Mouse (Mus musculus) stomach, embryonic 15.5 days (tissue): Measurements from ENCODE around the gene Ctdnep1. TPM values are rescaled to one million over a fixed set of nuclear protein-coding genes. Genes with fewer than 3 reads are reported as not detected.

Experiments used
- ATAC-seq: fragments of 200-750 bp; cut with Nextera tagmentation; 2 replicates; pipeline ENCODE4 v1.8.0; 2017; ENCODE audit warnings: low read depth, moderate number of reproducible peaks, moderate TSS enrichment; ENCODE audit not compliant: insufficient read depth, low FRiP score
- H3K27ac ChIP-seq: fragments of 300-500 bp; sonication (generic); 2 replicates; pipeline ENCODE4 v1.5.1; 2015; ENCODE audit warnings: mild to moderate bottlenecking, inconsistent platforms
- H3K27me3 ChIP-seq: fragments of 300-500 bp; sonication (generic); replicated peaks from 2 replicates; pipeline ENCODE4 v1.6.1; 2015; ENCODE audit warnings: inconsistent platforms
- H3K36me3 ChIP-seq: fragments of 300-500 bp; sonication (generic); 2 replicates; pipeline ENCODE4 v1.6.1; 2015; ENCODE audit warnings: inconsistent platforms
- H3K4me1 ChIP-seq: fragments of 300-500 bp; sonication (generic); 2 replicates; pipeline ENCODE4 v1.6.1; 2015; ENCODE audit warnings: inconsistent platforms
- H3K4me2 ChIP-seq: fragments of 300-500 bp; sonication (generic); 2 replicates; pipeline ENCODE4 v1.6.1; 2015; ENCODE audit warnings: mild to moderate bottlenecking, inconsistent platforms
- H3K4me3 ChIP-seq: fragments of 300-500 bp; sonication (generic); replicated peaks from 2 replicates; pipeline ENCODE4 v1.5.1; 2015; ENCODE audit warnings: inconsistent platforms
- H3K9ac ChIP-seq: fragments of 300-500 bp; sonication (generic); 2 replicates; pipeline ENCODE4 v1.6.1; 2015; ENCODE audit warnings: inconsistent platforms
- H3K9me3 ChIP-seq: fragments of 300-500 bp; sonication (generic); 2 replicates; pipeline ENCODE4 v1.6.1; 2016; ENCODE audit warnings: inconsistent platforms
- WGBS: fragments of 180-500 bp; shearing (Covaris S2); methylation state at CpG from one replicate; pipeline ENCODE4 v1.1.7; 2015; 5-methylcytosine and 5-hydroxymethylcytosine counted together
- polyA plus RNA-seq: library from polyadenylated mRNA; unstranded; fragments of >200 nt; fragmentation: Nextera tagmentation; extraction: Ambion mirVana; gene quantifications from 2 replicates; pipeline ENCODE4 v1.2.1, GENCODE M21; 2015

Gene Ctdnep1
- polyA plus RNA-seq, 1 experiment from 2014 or later = 23.0 TPM

DNA sequence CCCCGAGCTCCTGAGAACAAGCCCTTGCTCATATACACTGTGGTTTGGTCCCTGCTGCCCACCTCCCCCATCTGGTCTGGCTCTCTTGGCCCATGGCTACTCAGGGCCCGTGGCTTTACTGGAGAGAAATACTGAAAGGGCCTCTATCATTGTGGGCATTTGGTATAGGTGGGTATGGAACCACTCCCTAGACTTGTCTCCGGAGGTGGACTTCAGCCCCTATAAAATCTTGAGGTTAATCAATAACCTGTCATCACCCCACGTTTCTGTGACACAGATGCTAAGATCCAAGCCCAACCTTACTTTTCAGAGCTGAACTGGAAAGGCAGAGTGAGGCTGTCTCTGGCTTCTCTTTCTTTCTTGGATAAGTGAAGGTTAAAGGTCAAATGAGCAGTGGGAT is 12.2 kb upstream of the Ctdnep1 start:
- Histone ChIP-seq H3K9ac (no peak overlapping the region), H3K4me1 (peaks cover 10% of the 10 kb centered on the region; the same call in 1 of the 2 replicates), H3K9me3 (no peaks in the 10 kb centered on the region), H3K4me3 (no peak overlapping the region), H3K27me3 (peaks cover 30% of the 10 kb centered on the region), H3K36me3 (peaks cover 20% of the 10 kb centered on the region), H3K27ac (no peak overlapping the region), H3K4me2 (no peak overlapping the region)
- no peak for ATAC-seq
- 68% methylated on average over 4 of the region's 4 CpGs for WGBS

DNA sequence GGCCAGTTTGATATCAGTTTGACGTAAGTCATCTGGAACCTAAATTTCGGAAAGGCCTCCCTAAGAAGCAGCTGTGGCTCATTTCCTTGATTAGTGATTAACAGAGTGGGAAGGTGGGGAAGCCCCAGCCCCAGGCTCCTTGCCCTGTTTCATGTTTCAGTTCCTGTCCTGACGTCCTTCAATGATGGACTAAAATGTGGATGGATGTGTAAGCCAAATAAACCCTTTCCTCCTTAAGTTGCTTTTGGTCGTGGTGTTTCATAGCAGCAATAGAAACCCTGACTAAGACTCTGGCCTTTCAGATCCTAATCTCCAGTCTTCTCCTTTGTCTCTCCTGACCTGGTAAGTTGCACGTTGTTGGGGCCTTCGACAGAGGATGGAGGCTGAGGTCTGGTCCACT is 10.7 kb upstream of the Ctdnep1 start:
- Histone ChIP-seq H3K4me1 (peaks cover 10% of the 10 kb centered on the region; the same call in 1 of the 2 replicates), H3K27ac (0 out of 2 replicates have a peak overlapping the region, but pooled peaks have one; percentile 31), H3K9me3 (no peaks in the 10 kb centered on the region), H3K36me3 (peaks cover 28% of the 10 kb centered on the region), H3K9ac (no peak overlapping the region), H3K4me2 (no peak overlapping the region), H3K4me3 (no peak overlapping the region), H3K27me3 (peaks cover 20% of the 10 kb centered on the region)
- WGBS = 71% methylated on average over 6 of the region's 6 CpGs
- no peak for ATAC-seq

DNA sequence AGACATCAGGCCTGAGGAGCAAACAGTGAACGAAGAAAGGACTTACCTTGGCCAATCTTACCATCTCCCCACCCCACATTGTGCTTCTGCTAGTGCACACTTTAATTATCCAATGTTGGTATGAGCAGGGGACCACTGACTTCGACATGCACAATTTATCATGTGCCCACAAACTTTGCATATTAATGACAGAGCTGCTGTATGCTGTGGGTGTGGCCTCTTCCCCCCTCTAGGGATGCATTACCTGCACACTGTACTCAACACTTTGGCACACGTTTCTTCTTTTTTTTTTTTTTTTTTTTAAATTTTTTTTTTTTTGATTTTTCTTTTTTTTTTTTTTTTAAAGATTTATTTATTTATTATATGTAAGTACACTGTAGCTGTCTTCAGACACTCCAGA is 10.2 kb upstream of the Ctdnep1 start:
- ATAC-seq = no peak
- Histone ChIP-seq H3K9ac (no peak overlapping the region), H3K9me3 (no peaks in the 10 kb centered on the region), H3K4me2 (no peak overlapping the region), H3K4me1 (peaks cover 10% of the 10 kb centered on the region; the same call in 1 of the 2 replicates), H3K36me3 (peaks cover 29% of the 10 kb centered on the region), H3K27ac (0 out of 2 replicates have a peak overlapping the region, but pooled peaks have one; percentile 31), H3K27me3 (peaks cover 16% of the 10 kb centered on the region), H3K4me3 (no peak overlapping the region)
- WGBS = 60% methylated on average over 3 of the region's 3 CpGs

- Histone ChIP-seq H3K9me3 (no peaks in the 10 kb centered on the region), H3K27me3 (no peaks in the 10 kb centered on the region), H3K27ac (no peak overlapping the region), H3K9ac (no peak overlapping the region), H3K4me1 (no peaks in the 10 kb centered on the region), H3K4me3 (no peak overlapping the region), H3K4me2 (no peak overlapping the region), H3K36me3 (peaks cover 35% of the 10 kb centered on the region)
- no peak for ATAC-seq
- WGBS = 94% methylated on average over 2 of the region's 2 CpGs
Measured at GRCm38 (mm10) chr11:69974907-69975306, 6.0 kb upstream of the Ctdnep1 start.

- no peak for ATAC-seq
- H3K4me1 ChIP-seq = no peaks in the 10 kb centered on the region
- no peak overlapping the region for H3K9ac ChIP-seq
- WGBS = 82% methylated on average over 4 of the region's 4 CpGs
- H3K4me2 ChIP-seq = no peak overlapping the region
- no peak overlapping the region for H3K4me3 ChIP-seq
- H3K36me3 ChIP-seq = peaks cover 28% of the 10 kb centered on the region
- no peak overlapping the region for H3K27ac ChIP-seq
- H3K27me3 ChIP-seq = no peaks in the 10 kb centered on the region
- H3K9me3 ChIP-seq = no peaks in the 10 kb centered on the region
Measured at GRCm38 (mm10) chr11:69976271-69976670, 4.7 kb upstream of the Ctdnep1 start.

DNA sequence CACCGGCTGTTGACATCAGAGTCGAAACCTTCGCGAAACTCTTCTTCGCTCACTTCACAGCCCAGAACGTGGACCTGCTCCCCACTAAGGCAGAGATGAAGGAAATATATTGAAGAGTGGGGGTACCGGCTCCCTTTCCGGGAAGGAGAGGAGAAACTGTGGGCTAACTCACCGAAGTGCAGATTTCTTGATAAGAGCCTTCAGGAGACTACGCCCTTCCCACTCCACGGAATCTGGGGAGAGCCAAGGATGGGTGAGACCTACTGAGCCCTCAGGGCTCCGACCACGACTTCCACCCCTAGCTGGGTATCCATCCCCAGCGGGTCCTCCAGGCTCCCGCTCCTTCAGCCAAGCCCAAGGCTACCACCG is 1.1 kb upstream of the Ctdnep1 start:
- no peak for ATAC-seq
- peak overlapping the region; percentile 100 for H3K27ac ChIP-seq
- H3K4me2 ChIP-seq = peak overlapping the region; percentile 74
- H3K9ac ChIP-seq = peak overlapping the region; percentile 51
- H3K9me3 ChIP-seq = no peaks in the 10 kb centered on the region
- under 1% methylated on average over 16 of the region's 16 CpGs for WGBS
- peak overlapping the region; percentile 98 for H3K4me3 ChIP-seq
- peaks cover 22% of the 10 kb centered on the region for H3K36me3 ChIP-seq
- H3K4me1 ChIP-seq = peaks cover 15% of the 10 kb centered on the region
- H3K27me3 ChIP-seq = no peaks in the 10 kb centered on the region

- Histone ChIP-seq H3K4me2 (peak overlapping the region; percentile 74), H3K27me3 (no peaks in the 10 kb centered on the region), H3K9me3 (no peaks in the 10 kb centered on the region), H3K4me3 (peak overlapping the region; percentile 98), H3K27ac (peak overlapping the region; percentile 100), H3K4me1 (peaks cover 15% of the 10 kb centered on the region), H3K36me3 (peaks cover 21% of the 10 kb centered on the region), H3K9ac (peak overlapping the region; percentile 68)
- WGBS = under 1% methylated on average over 44 of the region's 60 CpGs
- peak; percentile 95 for ATAC-seq
Measured at GRCm38 (mm10) chr11:69980196-69981140, 488 bp upstream of the Ctdnep1 start.

DNA sequence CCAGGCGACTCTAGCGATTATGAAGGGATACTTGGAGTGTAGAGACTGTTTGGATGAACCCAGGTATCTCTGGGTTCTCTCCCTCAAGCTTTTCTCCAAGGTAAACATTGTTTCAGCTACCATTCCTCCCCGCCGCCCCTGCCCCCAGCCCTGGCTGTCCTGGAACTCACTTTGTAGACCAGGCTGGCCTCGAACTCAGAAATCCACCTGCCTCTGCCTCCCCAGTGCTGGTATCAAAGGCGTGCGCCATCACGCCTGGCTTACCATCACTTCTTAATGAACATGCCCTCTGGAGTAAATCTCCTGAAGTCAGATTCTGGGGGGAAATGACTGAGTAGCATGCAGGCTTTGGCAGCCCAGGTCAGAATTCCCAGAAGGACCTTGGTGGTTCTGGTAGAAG is 1.3 kb downstream of the Ctdnep1 start, which contains the start of gene Elp5:
Elp5 (minus strand) TSS at position 293 of the 400 bp plus-strand sequence.
- peak within 1 kb of the TSS; percentile 98 for H3K4me3 ChIP-seq
- H3K27ac ChIP-seq = peak within 1 kb of the TSS; percentile 100
- no peaks in the 10 kb centered on the region for H3K27me3 ChIP-seq
- H3K4me1 ChIP-seq = peaks cover 15% of the 10 kb centered on the region
- peak within 1 kb of the TSS; percentile 99 for H3K9ac ChIP-seq
- WGBS = 40% methylated on average over 8 of the region's 8 CpGs
- H3K4me2 ChIP-seq = peak within 1 kb of the TSS; percentile 79
- peaks cover 27% of the 10 kb centered on the region for H3K36me3 ChIP-seq
- no peaks in the 10 kb centered on the region for H3K9me3 ChIP-seq
- ATAC-seq = no peak

- Histone ChIP-seq H3K27me3 (no peaks in the 10 kb centered on the region), H3K36me3 (peaks cover 32% of the 10 kb centered on the region), H3K9me3 (no peaks in the 10 kb centered on the region), H3K27ac (no peak overlapping the region), H3K4me3 (peak overlapping the region; percentile 98), H3K4me2 (peak overlapping the region; percentile 79; the same call in 1 of the 2 replicates), H3K9ac (no peak overlapping the region), H3K4me1 (peaks cover 15% of the 10 kb centered on the region)
- no peak for ATAC-seq
- WGBS = 23% methylated on average over 5 of the region's 5 CpGs
Measured at GRCm38 (mm10) chr11:69982877-69983276, 1.9 kb downstream of the Ctdnep1 start.

GRCm38 (mm10) chr11:69983377-69983776 is 2.4 kb downstream of the Ctdnep1 start:
- 80% methylated on average over 4 of the region's 4 CpGs for WGBS

GRCm38 (mm10) chr11:69984431-69984830 is 3.5 kb downstream of the Ctdnep1 start:
- Histone ChIP-seq H3K4me3 (no peak overlapping the region), H3K9me3 (no peaks in the 10 kb centered on the region), H3K27me3 (no peaks in the 10 kb centered on the region), H3K36me3 (peaks cover 42% of the 10 kb centered on the region), H3K27ac (no peak overlapping the region), H3K4me2 (no peak overlapping the region), H3K4me1 (peaks cover 15% of the 10 kb centered on the region), H3K9ac (no peak overlapping the region)
- 87% methylated on average over 8 of the region's 8 CpGs for WGBS
- ATAC-seq = no peak

More at GRCm38 (mm10) chr11:69983377-69983776, 2.4 kb downstream of the Ctdnep1 start:
- peak overlapping the region; percentile 79; the same call in 1 of the 2 replicates for H3K4me2 ChIP-seq
- H3K36me3 ChIP-seq = peaks cover 35% of the 10 kb centered on the region
- no peak overlapping the region for H3K9ac ChIP-seq
- no peak for ATAC-seq
- peaks cover 15% of the 10 kb centered on the region for H3K4me1 ChIP-seq
- H3K27me3 ChIP-seq = no peaks in the 10 kb centered on the region
- H3K4me3 ChIP-seq = no peak overlapping the region
- H3K9me3 ChIP-seq = no peaks in the 10 kb centered on the region
- H3K27ac ChIP-seq = no peak overlapping the region

- peak overlapping the region; percentile 97 for H3K27ac ChIP-seq
- H3K4me1 ChIP-seq = peaks cover 8% of the 10 kb centered on the region
- ATAC-seq = no peak
- WGBS = 83% methylated on average over 8 of the region's 8 CpGs
- no peaks in the 10 kb centered on the region for H3K27me3 ChIP-seq
- no peak overlapping the region for H3K4me2 ChIP-seq
- no peak overlapping the region for H3K4me3 ChIP-seq
- no peaks in the 10 kb centered on the region for H3K9me3 ChIP-seq
- H3K9ac ChIP-seq = no peak overlapping the region
- H3K36me3 ChIP-seq = peaks cover 44% of the 10 kb centered on the region
Measured at GRCm38 (mm10) chr11:69989949-69990348, 9.0 kb downstream of the Ctdnep1 start.
